Mouse (Mus musculus) frontal cortex, adult 2 months (tissue): ENCODE measurements around the gene Gm8439. TPM values are rescaled to one million over a fixed set of nuclear protein-coding genes. Genes with fewer than 3 reads are reported as not detected.

ENCODE experiments used
- DNase-seq, 2 experiments: peaks; one replicate each; pipeline ENCODE4 v3.0.0; 2022; ENCODE audit warnings: low spot score in 1 of 2; ENCODE audit errors: extremely low spot score in 1 of 2
- polyA plus RNA-seq: library from polyadenylated mRNA; depleted of rRNA; stranded (reverse); fragments of >200 nt; gene quantifications from 2 replicates; pipeline ENCODE4 v1.2.3, GENCODE M21; 2012

Gm8439 gene
- polyA plus RNA-seq, 1 experiment, result not detected

- no peak for DNase-seq
These were observed 22.5 kb downstream of the Gm8439 start for GRCm38 (mm10) chr4:120611005-120611404.

- no peak for DNase-seq
These were observed 23.9 kb downstream of the Gm8439 start for GRCm38 (mm10) chr4:120612304-120613080.

GRCm38 (mm10) chr4:120613691-120614329, 25.3 kb downstream of the Gm8439 start:
- DNase-seq, result peak; percentile 69 to 76

GRCm38 (mm10) chr4:120614644-120615043, 26.1 kb downstream of the Gm8439 start:
- DNase-seq, result no peak

- DNase-seq, result peak in 1 of 2 experiments; percentile 45
These were observed 27.1 kb downstream of the Gm8439 start for GRCm38 (mm10) chr4:120615528-120616081.

GRCm38 (mm10) chr4:120616199-120617025, 27.9 kb downstream of the Gm8439 start:
- DNase-seq, result no peak

GRCm38 (mm10) chr4:120627728-120628127, 39.2 kb downstream of the Gm8439 start:
- DNase-seq, result no peak

- DNase-seq, result no peak
These were observed 41.8 kb downstream of the Gm8439 start for GRCm38 (mm10) chr4:120630218-120630931.

GRCm38 (mm10) chr4:120631828-120632227, 43.3 kb downstream of the Gm8439 start:
- DNase-seq, result no peak

GRCm38 (mm10) chr4:120635351-120635750, 46.8 kb downstream of the Gm8439 start:
- no peak for DNase-seq

- DNase-seq, result no peak
These were observed 53.4 kb downstream of the Gm8439 start for GRCm38 (mm10) chr4:120641946-120642345.

- DNase-seq, result no peak
These were observed 55.4 kb downstream of the Gm8439 start for GRCm38 (mm10) chr4:120643899-120644298.

- peak in 1 of 2 experiments; percentile 52 for DNase-seq
These were observed 61.0 kb downstream of the Gm8439 start for GRCm38 (mm10) chr4:120649369-120650207.

GRCm38 (mm10) chr4:120650208-120650592, 61.7 kb downstream of the Gm8439 start:
- no peak for DNase-seq

- DNase-seq, result no peak
These were observed 67.4 kb downstream of the Gm8439 start for GRCm38 (mm10) chr4:120655898-120656297.
